Mouse (Mus musculus) spleen, adult 18-20 months (tissue): ENCODE data around the gene Glrp1.

Experiments used
- DNase-seq, 2 experiments: peaks; one replicate each; pipeline ENCODE4 v3.0.0; 2022; ENCODE audit warnings: mixed read lengths in 2 of 2

The Glrp1 gene

GRCm38 (mm10) chr1:88509789-88510188 lies at the start of gene Glrp1:
Glrp1 (minus strand) TSS chr1:88510066.
- DNase-seq: no peak

- no peak for DNase-seq
Observed at GRCm38 (mm10) chr1:88559258-88559657, 49.4 kb upstream of the Glrp1 start.

DNA sequence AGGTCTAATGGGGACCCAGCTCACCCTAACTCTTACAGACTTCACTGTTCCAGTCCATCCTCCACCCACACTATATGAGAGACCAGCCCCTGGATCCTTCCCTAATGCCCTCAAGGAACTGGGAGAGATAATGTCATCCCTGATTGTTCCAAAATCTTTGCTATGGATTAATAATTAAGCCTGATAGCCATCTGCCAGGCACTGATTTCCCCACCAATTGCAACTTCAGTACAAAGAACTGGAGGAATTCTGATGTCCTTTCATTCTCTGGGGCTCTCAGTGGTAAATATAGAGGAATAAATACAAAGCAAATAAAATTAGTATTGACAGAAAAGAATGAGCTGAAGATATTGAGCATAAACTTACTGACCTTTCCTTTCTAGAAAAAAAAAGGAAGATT lies 48.9 kb upstream of the Glrp1 start:
- no peak for DNase-seq

DNA sequence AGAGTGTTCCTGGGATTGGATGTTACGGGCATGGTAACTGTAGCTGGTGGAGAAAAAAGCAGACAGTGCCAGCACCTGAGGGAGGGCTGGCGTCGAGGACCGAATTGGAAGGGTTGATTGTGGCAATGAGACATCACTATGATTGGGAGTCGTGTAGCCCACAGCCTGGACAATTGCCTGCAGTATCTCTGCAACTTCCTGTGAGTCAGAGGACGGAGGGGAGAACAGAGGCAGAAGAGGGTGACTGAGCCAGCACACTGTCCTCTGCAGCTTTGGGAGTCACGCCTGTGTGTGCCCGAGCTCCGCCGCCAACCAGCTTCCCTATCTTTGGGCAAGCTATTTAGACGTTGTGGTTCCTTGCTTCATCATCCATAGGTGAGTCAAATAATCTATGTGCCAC lies 46.5 kb upstream of the Glrp1 start:
- DNase-seq: no peak

- DNase-seq: no peak
Observed at GRCm38 (mm10) chr1:88553500-88554187, 43.8 kb upstream of the Glrp1 start.

GRCm38 (mm10) chr1:88549263-88549662 lies 39.4 kb upstream of the Glrp1 start:
- no peak for DNase-seq

GRCm38 (mm10) chr1:88547172-88547571 lies 37.3 kb upstream of the Glrp1 start:
- no peak for DNase-seq

DNA sequence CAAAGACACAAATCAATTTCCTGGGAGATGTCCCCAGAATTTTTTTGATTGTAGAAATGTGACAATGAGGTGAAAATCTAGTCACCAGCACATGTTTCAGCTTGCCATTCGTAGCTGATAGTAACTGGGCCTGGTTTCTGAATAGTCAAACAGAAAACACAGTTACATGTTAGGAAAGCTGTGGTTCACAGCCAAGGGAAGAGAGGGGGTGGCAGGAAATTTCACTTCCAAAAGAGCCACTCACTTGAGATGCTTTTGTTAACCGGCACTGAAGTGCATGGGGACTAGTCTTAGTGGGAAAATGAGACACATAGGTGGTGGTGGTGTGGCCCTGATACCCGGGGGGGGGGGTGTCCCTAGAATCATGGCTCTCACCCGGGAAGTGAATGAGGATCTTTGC lies 33.7 kb upstream of the Glrp1 start:
- no peak for DNase-seq

DNA sequence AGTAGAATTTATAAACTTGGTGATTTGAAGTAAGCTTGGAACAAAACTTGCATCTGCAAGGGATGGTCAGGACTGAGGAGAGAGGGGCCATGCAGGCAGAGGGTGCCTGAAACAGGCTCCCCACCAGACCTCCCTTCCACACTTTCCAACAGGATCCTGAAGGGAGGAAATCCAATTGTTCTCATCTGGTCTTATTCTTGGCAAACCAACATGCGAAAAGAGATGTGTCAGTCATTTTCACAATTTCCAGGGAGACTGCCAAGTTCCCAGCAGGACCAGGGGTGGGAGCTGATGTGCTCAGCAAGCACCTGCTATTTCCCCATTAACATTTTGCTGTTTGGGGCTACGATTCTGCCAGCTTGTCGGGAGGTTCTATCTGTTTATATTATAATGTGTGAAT lies 30.0 kb upstream of the Glrp1 start:
- DNase-seq: no peak

GRCm38 (mm10) chr1:88539256-88539655 lies 29.4 kb upstream of the Glrp1 start:
- DNase-seq: no peak

DNA sequence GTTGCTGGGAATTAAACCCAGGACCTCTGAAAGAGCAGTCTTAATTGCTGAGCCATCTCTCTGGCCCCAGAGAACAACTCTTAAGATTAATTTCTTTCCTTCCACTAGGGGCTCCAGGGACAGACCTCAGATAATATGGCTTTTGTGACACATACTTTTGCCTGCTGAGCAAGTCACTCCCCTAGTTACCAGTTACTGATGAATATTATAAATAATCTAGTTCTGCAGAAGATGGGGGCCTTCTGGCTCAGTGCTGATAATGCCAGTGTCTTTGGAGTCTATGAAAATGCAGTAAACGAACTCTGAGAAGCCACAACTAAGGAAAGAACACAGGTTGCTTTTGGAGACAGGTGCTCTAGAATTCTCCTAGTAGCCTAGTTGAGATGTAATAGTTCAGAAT lies 26.4 kb upstream of the Glrp1 start:
- no peak for DNase-seq

DNA sequence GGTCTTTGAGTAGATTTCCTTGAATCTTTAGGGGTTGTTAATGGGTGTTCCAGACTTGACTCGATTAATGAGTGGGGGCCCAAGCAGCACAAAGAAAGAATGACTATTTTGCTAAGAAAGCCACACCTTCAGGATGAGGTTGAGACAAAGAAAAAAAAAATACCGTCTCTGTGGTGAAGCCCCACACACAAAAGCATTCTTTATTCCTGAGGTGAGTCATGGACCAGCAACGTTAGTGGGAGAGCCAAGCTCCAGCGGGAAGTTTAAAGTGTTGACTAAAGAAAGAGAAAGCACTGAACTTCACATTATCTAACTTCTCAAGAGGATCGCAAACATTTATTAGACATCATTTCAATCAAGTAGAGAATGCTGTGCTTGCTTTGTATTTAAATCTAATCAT lies 24.2 kb upstream of the Glrp1 start:
- DNase-seq: no peak

GRCm38 (mm10) chr1:88526161-88526560 lies 16.3 kb upstream of the Glrp1 start:
- no peak for DNase-seq

GRCm38 (mm10) chr1:88525622-88526021 lies 15.8 kb upstream of the Glrp1 start:
- no peak for DNase-seq

DNA sequence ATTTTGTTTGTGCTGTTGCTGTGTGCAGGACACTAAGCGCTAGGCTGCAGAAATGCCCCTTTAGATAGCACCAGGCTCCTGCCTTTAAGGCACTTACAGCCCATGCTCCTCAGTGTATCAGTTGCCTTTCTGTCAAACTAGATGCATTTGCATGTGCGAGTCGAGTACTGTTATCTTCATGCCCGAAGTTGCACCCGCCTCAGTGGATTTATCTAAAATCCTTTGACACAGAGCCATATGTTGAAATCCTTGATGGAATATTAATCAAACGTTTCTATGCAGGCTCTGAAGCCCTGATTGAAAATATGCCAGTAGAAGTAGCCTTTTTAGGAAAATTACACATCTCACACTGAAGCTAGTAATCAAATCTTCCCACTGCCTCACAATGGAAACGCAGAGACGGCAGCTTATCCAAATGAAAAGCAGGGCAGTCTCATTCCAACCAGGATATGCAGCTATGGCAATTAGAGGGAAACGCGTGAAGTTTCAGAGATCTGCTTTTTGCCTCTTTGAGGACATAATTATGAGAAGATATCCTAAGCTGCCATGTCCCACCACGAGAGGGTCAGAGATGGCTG lies 11.4 kb upstream of the Glrp1 start:
- no peak for DNase-seq

- DNase-seq: no peak
Observed at GRCm38 (mm10) chr1:88513613-88514012, 3.7 kb upstream of the Glrp1 start.

- no peak for DNase-seq
Observed at GRCm38 (mm10) chr1:88507886-88508285, 2.0 kb downstream of the Glrp1 start.

DNA sequence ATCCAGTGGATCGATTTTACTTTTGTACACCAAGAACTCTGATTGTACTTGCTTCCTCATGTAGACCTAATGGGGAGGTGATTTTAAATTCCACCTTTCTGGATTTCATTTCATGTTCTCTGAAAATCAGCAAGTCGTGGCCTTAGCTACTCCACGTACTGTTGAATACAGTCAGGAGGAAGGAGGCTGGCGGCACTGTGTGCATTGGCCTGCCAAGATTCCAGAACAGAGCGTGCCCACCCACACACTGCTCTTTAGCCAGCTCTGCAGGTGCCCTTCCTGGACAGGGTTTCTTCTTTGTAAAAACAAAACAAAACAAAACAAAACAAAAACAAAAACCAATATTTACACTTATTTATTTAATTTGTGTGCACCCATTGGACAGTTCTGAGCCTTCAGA lies 2.7 kb downstream of the Glrp1 start:
- no peak for DNase-seq

DNA sequence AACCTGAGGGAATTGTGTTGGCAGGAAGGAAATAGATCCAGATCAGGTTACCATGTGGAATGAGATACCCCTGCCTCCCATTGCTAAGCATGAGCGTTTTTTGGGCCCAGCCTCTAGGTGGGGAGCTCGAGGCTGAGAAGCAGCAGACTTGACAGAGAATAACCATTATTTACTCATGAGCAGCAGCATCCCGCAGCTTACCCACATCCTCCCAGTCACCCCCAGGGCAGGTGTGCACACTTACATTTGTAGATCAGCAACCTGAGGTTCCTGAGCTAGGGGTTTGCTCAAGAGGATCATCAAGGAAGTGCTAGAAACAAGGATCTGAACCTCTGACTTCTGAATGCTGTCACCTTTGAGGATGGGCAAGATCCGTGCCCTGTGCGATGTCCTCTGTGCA lies 3.5 kb downstream of the Glrp1 start:
- no peak for DNase-seq

DNA sequence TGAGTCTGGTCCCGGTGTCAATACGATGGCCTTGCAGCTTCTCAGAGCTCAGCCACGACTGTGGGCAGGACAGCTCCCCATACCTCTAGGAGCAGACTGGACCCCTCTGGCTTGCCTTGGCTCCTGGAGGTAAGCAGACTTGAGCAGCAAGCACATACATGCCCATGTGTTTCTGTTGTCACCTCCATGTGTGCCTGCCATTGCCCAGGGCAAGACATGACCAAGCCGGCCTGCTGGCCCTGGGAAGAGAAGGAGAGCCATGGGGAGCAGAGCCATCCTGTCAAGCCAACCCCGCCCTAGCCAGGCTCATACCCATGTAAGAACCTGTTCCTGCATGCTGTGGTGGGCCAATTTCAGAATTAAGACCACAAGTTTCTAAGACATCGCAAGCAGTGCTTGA lies 4.2 kb downstream of the Glrp1 start:
- no peak for DNase-seq

- DNase-seq: no peak
Observed at GRCm38 (mm10) chr1:88504531-88504945, 5.3 kb downstream of the Glrp1 start.

GRCm38 (mm10) chr1:88502822-88503221 lies 7.0 kb downstream of the Glrp1 start:
- no peak for DNase-seq

DNA sequence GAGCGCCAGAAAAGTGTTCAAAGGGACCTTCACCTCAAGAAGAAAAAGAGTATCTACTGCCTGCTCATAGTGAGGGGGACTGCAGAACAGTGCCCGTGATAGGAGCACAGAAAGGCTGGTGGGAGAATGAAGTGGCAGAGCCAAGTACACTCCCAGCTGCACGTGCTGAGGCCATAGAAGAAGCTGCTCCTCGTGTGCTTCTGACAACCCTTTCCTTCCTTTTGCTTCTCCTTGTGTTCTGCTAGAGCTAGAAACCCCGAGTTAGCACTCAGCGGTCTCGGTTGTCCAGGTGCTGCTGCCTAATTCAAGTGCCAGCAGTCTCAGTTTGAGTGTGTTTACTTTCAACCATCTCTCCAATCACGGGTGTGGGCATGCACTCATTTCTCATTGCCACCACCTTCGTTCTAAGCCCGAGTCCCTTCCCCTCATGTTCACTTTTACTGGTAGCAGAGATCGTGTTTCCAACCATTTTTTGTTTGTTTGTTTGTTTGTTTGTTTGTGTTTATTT lies 10.6 kb downstream of the Glrp1 start:
- no peak for DNase-seq

DNA sequence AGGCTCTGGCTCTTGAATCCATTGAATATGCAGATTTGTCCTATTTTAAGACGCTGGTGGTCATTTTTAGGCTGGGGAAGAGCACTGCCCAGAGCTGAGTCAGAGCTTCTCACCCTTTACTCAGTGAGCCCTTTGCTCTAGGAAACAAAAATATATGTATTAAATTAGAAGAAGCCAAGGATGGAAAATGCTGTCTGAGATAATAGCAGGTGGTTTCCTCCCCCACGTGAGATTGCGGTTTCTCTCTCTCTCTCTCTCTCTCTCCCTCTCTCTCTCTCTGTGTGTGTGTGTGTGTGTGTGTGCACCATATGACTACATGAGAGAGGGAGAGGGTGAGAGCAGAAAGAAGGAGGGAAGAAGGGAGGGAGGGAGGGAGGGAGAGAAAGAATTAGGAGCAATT lies 12.5 kb downstream of the Glrp1 start:
- no peak for DNase-seq

DNA sequence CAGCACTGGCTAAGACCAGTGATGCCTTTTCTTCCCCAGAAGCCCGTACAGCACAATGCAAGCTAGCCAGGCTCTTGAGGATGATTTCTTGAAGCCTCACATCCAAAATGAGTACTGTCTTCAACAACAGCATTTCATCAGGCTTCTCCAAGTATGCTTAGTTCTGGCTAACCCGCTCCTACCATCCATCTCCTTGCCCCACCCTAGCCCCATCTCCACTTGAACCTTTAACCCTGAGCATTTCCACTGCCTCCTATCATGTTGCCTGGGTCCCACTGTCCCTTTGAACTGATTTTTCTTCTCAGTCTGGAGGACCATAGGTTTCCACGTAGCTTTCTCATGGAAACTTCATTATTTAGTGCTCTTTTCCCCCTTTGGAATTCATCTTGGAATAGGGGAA lies 17.5 kb downstream of the Glrp1 start:
- DNase-seq: no peak
